Mouse (Mus musculus): Measurements from ENCODE around the gene Gli1. TPM values are rescaled to one million over a fixed set of nuclear protein-coding genes. Genes with fewer than 3 reads are reported as not detected.
A peak's percentile ranks its signal among the peaks of the same experiment; 100 is the strongest.

The Gli1 gene
- total and polyA plus RNA-seq, 3 experiments, result 0.10 to 0.42 TPM; not detected in 1

DNA sequence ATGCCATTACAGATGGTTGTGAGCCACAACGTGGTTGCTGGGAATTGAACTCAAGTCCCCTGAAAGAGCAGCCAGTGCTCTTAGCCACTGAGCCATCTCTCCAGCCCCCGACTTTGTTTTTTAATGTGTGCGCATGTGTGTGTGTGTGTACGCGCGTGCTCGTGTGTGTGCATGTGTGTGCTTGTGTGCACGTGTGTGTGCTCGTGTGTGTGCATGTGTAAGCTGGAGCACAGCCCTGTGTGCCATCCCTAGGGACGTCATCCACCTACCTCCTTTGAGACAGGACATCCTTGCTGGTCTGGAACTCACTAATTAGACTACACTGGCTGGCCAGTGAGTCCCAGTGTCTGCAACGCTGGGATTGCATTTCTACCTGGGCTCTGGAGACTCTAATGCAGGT, 11.0 kb upstream of the Gli1 start:
- Histone ChIP-seq H3K27ac (ENCODE audit: insufficient read depth, low read depth) (peak overlapping the region; percentile 43), H3K4me1 (ENCODE audit: control insufficient read depth in 1 of 2, insufficient read depth in 2 of 2) (peaks cover 21 to 38% of the 10 kb centered on the region in 2 experiments), H3K27me3 (replicated peaks) (no peaks in the 10 kb centered on the region), H3K4me3 (replicated peaks in 1 of 3; ENCODE audit: low read depth in 2 of 3, low read length in 2 of 3, poor library complexity in 1 of 3) (peak overlapping the region; percentile 62 to 86 (median 72)), H3K36me3 (replicated peaks in 1 of 2; ENCODE audit: control insufficient read depth in 1 of 2, insufficient read depth in 1 of 2, low read length in 1 of 2) (peaks cover 16 to 43% of the 10 kb centered on the region in 2 experiments), H3K79me2 (replicated peaks; ENCODE audit: control insufficient read depth, extremely low read depth, insufficient read depth, poor library complexity, severe bottlenecking) (no peaks in the 10 kb centered on the region), H3K9me3 (replicated peaks; ENCODE audit: low read length) (peaks cover 3% of the 10 kb centered on the region), H3K9ac (ENCODE audit: insufficient read depth, low read depth) (peak overlapping the region; percentile 95), H3K4me2 (ENCODE audit: insufficient read depth, low read depth, poor library complexity, severe bottlenecking) (peak overlapping the region; percentile 73; the same call in 1 of the 2 replicates)
- dilution Hi-C loops (cut with MboI; ENCODE audit: extremely low pct_ligation_motif_present, extremely low pct_unique_long_range_greater_than_20kb, low sequenced_read_pairs) (no loop called here), in situ Hi-C loops (cut with MboI; ENCODE audit: low pct_ligation_motif_present, low pct_unique_long_range_greater_than_20kb, low sequenced_read_pairs) (no loop called here)
- TF ChIP-seq IRF4 (IDR thresholded peaks at IDR 0.05; ENCODE audit: low read depth, low read length) (no peak), BHLHE40 (IDR thresholded peaks at IDR 0.05; ENCODE audit: low read depth, low read length) (peak; percentile 56), NELFE (IDR thresholded peaks at IDR 0.05; ENCODE audit: low read depth, low read length) (no peak)
- DNase-seq (ENCODE audit: extremely low read depth), result no peak

DNA sequence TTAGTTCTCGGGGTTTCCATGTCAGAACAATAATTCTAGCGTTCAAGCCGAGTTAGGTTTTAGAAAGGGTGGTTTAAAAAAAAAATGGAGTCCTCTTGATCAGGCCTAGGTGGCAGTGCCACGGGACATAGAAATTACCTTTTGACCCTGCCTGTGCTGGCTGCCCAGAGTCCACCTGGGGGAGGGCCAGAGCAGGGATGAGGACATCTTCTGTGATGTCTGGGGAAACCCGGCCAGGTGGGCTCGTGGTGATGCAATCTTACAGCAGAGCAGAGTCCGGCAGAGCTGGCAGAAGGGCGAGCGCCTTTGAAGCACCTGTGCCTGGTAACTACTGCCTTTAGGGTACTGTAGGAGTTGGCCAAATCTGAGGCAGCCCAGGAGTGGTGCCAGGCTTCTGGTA, 10.4 kb upstream of the Gli1 start:
- Histone ChIP-seq H3K79me2 (replicated peaks; ENCODE audit: control insufficient read depth, extremely low read depth, insufficient read depth, poor library complexity, severe bottlenecking) (no peaks in the 10 kb centered on the region), H3K27ac (ENCODE audit: insufficient read depth, low read depth) (peak overlapping the region; percentile 88), H3K4me1 (ENCODE audit: control insufficient read depth in 1 of 2, insufficient read depth in 2 of 2) (peaks cover 21 to 38% of the 10 kb centered on the region in 2 experiments), H3K9me3 (replicated peaks; ENCODE audit: low read length) (peaks cover 3% of the 10 kb centered on the region), H3K4me3 (replicated peaks in 1 of 3; ENCODE audit: low read depth in 2 of 3, low read length in 2 of 3, poor library complexity in 1 of 3) (peak overlapping the region; percentile 62 to 86 (median 72)), H3K9ac (ENCODE audit: insufficient read depth, low read depth) (peak overlapping the region; percentile 95), H3K36me3 (replicated peaks in 1 of 2; ENCODE audit: control insufficient read depth in 1 of 2, insufficient read depth in 1 of 2, low read length in 1 of 2) (peaks cover 10 to 37% of the 10 kb centered on the region in 2 experiments), H3K27me3 (replicated peaks) (no peaks in the 10 kb centered on the region), H3K4me2 (ENCODE audit: insufficient read depth, low read depth, poor library complexity, severe bottlenecking) (peak overlapping the region; percentile 73; the same call in 1 of the 2 replicates)
- in situ Hi-C loops (cut with MboI; ENCODE audit: low pct_ligation_motif_present, low pct_unique_long_range_greater_than_20kb, low sequenced_read_pairs), result no loop called here
- dilution Hi-C loops (cut with MboI; ENCODE audit: extremely low pct_ligation_motif_present, extremely low pct_unique_long_range_greater_than_20kb, low sequenced_read_pairs), result no loop called here
- TF ChIP-seq MAFK (IDR thresholded peaks at IDR 0.05; ENCODE audit: insufficient replicate concordance, low read length) (no peak), IRF4 (IDR thresholded peaks at IDR 0.05; ENCODE audit: low read depth, low read length) (peak; percentile 32; the same call in 1 of the 2 replicates), CTCF (conservative IDR thresholded peaks at IDR 0.05 in 1 of 2, IDR thresholded peaks at IDR 0.05 in 1 of 2; ENCODE audit: low read depth in 2 of 2, low read length in 2 of 2) (peak in 1 of 2 experiments; percentile 16; a peak in 1 of 4 replicates), EP300 (IDR thresholded peaks at IDR 0.05; ENCODE audit: low read length) (0 out of 2 replicates have a peak, but pooled peaks have one; percentile 9), USF2 (conservative IDR thresholded peaks at IDR 0.05; ENCODE audit: low read depth, low read length) (no peak), POLR2A (IDR thresholded peaks at IDR 0.05; ENCODE audit: low read depth, low read length) (no peak), SIN3A (IDR thresholded peaks at IDR 0.05; ENCODE audit: low read length) (no peak), ZKSCAN1 (IDR thresholded peaks at IDR 0.05; ENCODE audit: borderline replicate concordance, low read depth, low read length) (no peak), PAX5 (IDR thresholded peaks at IDR 0.05; ENCODE audit: low read length) (no peak), ETS1 (conservative IDR thresholded peaks at IDR 0.05; ENCODE audit: low read depth, low read length) (peak; percentile 59; the same call in 1 of the 2 replicates), MEF2A (IDR thresholded peaks at IDR 0.05; ENCODE audit: borderline replicate concordance, low read depth, low read length) (no peak), BHLHE40 (IDR thresholded peaks at IDR 0.05; ENCODE audit: low read depth, low read length) (no peak), MXI1 (IDR thresholded peaks at IDR 0.05; ENCODE audit: low read depth, low read length) (no peak; the same call in 1 of the 2 replicates), NELFE (IDR thresholded peaks at IDR 0.05; ENCODE audit: low read depth, low read length) (0 out of 2 replicates have a peak, but pooled peaks have one; percentile 1), TCF12 (IDR thresholded peaks at IDR 0.05; ENCODE audit: low read depth, low read length) (peak; percentile 81), ELF1 (IDR thresholded peaks at IDR 0.05; ENCODE audit: low read depth, low read length) (no peak), UBTF (IDR thresholded peaks at IDR 0.05; ENCODE audit: low read depth, low read length) (no peak), POLR2AphosphoS2 (IDR thresholded peaks at IDR 0.05; ENCODE audit: low read depth, low read length) (no peak)
- peak; percentile 52 for DNase-seq (ENCODE audit: extremely low read depth)
